Mouse (Mus musculus): ENCODE data around the gene Tsc22d3.
A peak's percentile ranks its signal among the peaks of the same experiment; 100 is the strongest.
"Not testable (repeated sequence)": the region's sequence is repeated elsewhere in the genome, so short reads cannot be mapped to it uniquely, and the experiment has no call there.

The Tsc22d3 gene

DNA sequence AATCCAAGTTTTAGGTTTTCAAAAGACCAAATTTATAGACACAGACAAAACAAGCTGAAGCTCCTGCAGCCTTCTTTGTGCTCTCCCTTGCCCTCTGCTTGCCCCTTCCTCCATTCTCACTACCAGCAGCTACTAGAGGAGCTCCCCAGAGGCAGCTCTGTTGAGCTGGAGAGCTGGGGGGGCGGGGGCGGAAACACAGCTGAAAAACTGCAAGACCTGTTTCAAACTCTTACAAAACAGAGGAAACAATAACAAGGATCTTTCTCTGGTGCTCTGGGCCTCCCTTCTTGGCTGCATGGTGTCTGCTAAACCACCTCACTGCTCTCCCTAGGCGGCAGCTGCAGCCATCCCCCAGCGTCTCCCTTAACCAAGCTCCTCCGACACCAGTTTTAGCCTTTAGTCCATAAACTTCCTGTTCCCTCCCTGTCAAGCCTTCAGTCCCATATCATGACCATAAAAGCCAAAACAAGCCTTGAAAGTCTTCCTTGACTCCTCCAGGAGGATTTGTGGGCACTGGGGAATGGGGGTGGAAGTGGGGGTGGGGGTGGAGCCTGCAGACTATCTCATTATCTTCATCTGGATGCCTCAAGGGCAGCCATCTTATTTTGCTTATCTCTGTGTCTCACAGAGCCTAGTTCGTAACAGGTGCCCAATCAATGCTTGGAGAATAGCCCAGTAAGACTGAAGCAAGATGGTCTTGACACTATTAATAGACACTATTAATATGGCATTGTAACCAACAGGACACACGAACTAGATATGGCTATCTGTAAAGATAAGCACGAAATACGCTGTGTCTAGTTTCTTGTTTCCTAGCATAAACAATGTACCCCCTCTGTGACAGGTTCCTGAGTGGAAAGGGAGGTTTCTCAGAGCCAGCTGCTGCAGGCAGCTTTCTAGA, 98.8 kb downstream of the Tsc22d3 start:
- no peak for DNase-seq (ENCODE audit: low spot score in 2 of 2)

DNA sequence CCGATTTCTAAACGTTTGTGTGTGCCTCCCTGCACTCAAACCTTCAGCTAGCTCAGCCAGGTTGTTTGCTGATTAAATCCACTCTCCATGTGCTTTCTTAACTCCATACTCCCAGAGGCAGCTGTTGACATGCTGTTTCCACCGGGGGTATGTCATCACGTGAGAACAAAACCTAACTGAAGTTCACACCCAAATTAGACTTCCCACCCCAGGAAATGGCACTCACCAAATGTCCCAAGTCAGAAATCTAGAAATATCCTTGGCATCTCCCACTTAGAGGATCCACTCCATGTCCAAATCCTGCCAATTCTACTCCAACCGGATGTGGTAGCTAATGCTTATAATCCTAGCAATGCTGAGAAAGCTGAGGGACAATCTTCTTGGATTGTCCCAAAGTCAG, 100.2 kb downstream of the Tsc22d3 start:
- no peak for DNase-seq (ENCODE audit: low spot score in 2 of 2)

DNA sequence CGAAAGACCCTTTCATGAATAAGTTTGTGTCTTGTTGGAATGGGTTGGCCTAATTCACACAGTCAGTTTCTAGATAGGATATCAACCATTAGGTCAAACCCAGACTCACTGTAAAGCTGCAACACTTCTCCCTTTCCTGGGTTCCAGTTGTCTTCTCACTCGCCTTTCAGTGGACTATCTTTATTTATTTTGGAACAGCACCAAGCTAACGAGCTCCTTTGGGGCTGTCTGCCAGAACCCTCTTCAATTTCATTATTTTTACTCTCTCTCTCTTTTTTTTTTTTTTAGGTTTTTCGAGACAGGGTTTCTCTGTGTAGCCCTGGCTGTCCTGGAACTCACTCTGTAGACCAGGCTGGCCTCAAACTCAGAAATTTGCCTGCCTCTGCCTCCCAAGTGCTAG, 102.0 kb downstream of the Tsc22d3 start:
- DNase-seq (ENCODE audit: low spot score in 2 of 2) = not testable (repeated sequence)

DNA sequence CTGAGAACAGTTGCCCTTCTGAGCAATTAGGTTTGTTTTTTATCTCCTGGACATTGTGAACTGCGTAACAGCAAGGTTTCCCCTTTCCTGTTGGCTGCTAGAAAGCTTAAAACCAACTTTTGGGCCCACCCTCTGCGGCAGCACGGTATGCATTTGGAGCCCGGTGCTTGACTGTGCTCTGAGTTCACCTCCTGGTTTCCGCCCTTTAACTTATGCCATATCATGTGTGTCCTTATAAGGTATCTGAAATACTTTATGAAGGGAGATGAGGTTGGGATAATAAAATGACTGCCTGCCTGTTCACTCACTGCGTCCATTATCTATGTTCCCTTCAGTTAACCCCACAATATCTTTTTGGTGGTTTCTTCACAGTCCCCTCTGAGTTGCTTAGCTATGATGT, 106.3 kb downstream of the Tsc22d3 start:
- DNase-seq (ENCODE audit: low spot score in 2 of 2) = no peak

DNA sequence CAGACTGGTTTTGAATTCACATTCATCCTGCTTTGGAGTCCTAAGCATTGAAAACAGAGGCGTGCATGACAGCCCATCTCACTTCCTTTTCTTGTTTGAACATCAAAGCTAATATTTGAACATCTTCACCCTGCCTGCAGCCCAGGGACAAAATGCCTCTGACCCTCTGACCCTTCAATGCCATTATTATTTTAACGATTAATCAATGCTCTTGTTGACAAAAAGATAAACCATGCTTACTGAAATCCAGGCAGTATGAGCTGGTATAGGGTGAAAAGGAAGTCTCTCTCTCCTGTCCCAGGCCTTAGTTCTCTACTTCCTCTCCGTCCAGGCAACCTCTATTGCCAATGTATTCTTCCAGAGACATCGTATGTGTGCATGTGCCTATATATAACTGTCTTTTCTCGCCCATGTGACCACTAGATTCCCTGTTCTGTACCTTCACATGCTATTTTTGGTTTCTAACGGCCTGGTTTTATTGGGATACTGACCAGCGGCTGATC, 106.9 kb downstream of the Tsc22d3 start:
- no peak for DNase-seq (ENCODE audit: low spot score in 2 of 2)

DNA sequence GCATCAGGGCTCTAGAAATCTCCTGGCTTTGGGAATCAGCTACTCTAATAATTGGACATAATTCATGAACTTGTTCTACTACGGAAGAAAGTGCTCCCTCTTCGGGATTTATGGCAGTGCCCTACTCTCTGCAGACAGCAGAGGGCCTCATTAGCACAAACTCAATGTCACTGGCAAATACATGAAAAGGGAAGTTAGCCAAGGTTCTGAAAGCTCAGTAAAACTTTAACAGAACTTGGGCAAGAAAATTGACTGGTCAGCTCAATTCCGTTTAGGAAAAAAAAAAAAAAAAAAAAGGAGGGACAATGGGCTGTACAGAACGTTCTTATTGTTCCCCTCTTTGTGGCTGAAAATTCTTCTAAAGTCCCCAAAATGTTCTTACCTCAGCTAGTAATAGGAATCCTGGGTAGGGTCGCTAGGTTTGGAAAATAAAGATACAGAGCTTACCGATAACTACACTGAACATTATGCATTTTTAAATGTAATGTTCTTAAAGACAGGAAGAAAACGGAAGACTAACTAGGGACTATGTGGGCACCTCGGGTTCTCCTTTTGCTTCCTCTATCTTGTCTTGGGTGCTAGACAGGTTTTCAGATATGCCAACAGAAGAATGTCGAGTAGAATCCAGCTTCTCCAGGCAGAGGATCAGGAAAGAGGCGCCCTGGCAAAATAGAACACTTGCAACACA, 108.4 kb downstream of the Tsc22d3 start:
- peak in 1 of 2 experiments; percentile 26 for DNase-seq (ENCODE audit: low spot score in 2 of 2)

DNA sequence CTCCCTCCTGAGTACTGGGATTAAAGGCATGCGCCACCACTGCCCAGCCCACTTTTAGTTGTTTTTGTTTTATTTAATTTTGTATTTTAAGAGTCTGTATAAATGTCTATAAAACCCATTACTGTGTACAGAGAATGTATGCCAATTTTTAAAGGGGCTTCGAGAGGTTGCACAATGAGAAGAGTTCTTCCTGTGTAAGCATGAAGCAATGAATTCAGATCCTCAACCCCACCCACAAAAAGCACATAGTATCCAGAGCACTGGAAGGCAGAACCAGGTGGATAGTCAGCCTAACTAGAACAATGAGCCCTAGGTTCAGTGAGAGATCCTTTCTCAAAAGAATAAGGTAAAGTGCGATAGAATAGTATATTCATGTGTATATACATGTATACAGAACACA, 110.3 kb downstream of the Tsc22d3 start:
- DNase-seq (ENCODE audit: low spot score in 2 of 2) = no peak
